Mouse (Mus musculus): ENCODE results near the gene Rapgef3. TPM values are rescaled to one million over a fixed set of nuclear protein-coding genes. Genes with fewer than 3 reads are reported as not detected.

Rapgef3 gene
- total and polyA plus RNA-seq, 3 experiments: 6.6 to 7.4 TPM; not detected in 1

GRCm38 (mm10) chr15:97794268-97794667 lies 26.5 kb upstream of the Rapgef3 start:
- H3K79me2 ChIP-seq (ENCODE audit: control insufficient read depth, insufficient read depth, low read length, poor library complexity): no peaks in the 10 kb centered on the region
- H3K9ac ChIP-seq (ENCODE audit: control insufficient read depth, low read depth, low read length, poor library complexity, severe bottlenecking): no peak overlapping the region
- peaks cover under 1 to 5% of the 10 kb centered on the region in 2 experiments; a peak in 2 of 4 replicates for H3K4me1 ChIP-seq (ENCODE audit: control insufficient read depth in 1 of 2, insufficient read depth in 2 of 2, low read length in 2 of 2)
- no peak overlapping the region for H3K4me3 ChIP-seq (ENCODE audit: control insufficient read depth in 1 of 2, insufficient read depth in 1 of 2, low read depth in 2 of 2, low read length in 2 of 2)
- DNase-seq (ENCODE audit: low read depth, low spot score): peak; percentile 63
- peaks cover 2 to 47% of the 10 kb centered on the region in 2 experiments; a peak in 3 of 4 replicates for H3K36me3 ChIP-seq (ENCODE audit: control insufficient read depth in 1 of 2, insufficient read depth in 2 of 2, low read length in 2 of 2)
- TF ChIP-seq SMC3 (IDR thresholded peaks at IDR 0.05; ENCODE audit: low read depth, low read length): peak; percentile 45; the same call in 1 of the 2 replicates
- peak; percentile 21 for TF ChIP-seq RAD21 (IDR thresholded peaks at IDR 0.05; ENCODE audit: low read depth, low read length)
- TF ChIP-seq ZKSCAN1 (IDR thresholded peaks at IDR 0.05; ENCODE audit: low read depth, low read length): 0 out of 2 replicates have a peak, but pooled peaks have one; percentile 44
- no peak for TF ChIP-seq E2F4 (IDR thresholded peaks at IDR 0.05; ENCODE audit: borderline replicate concordance, low read depth, low read length)
- peak in 1 of 2 experiments; percentile 19; a peak in 1 of 4 replicates for TF ChIP-seq POLR2A (IDR thresholded peaks at IDR 0.05; ENCODE audit: control insufficient read depth in 1 of 2, insufficient read depth in 1 of 2, low read depth in 1 of 2, low read length in 2 of 2, poor library complexity in 1 of 2)
- no peak for TF ChIP-seq ELF1 (IDR thresholded peaks at IDR 0.05; ENCODE audit: low read depth, low read length)
- no peak for TF ChIP-seq USF1 (IDR thresholded peaks at IDR 0.05; ENCODE audit: low read depth, low read length)
- TF ChIP-seq CTCF (IDR thresholded peaks at IDR 0.05 in 2 of 3, conservative IDR thresholded peaks at IDR 0.05 in 1 of 3; ENCODE audit: control insufficient read depth in 1 of 3, insufficient read depth in 1 of 3, low read depth in 2 of 3, low read length in 3 of 3, poor library complexity in 1 of 3, severe bottlenecking in 1 of 3): peak; percentile 67 to 92 (median 76)
- no peaks in the 10 kb centered on the region for H3K27me3 ChIP-seq (ENCODE audit: control insufficient read depth in 1 of 2, insufficient read depth in 2 of 2, low read length in 2 of 2)
- no peaks in the 10 kb centered on the region for H3K9me3 ChIP-seq (replicated peaks; ENCODE audit: insufficient read depth, low read length)
- H3K27ac ChIP-seq (ENCODE audit: control insufficient read depth, low read depth, low read length): no peak overlapping the region

GRCm38 (mm10) chr15:97793386-97794153 lies 25.8 kb upstream of the Rapgef3 start:
- Histone ChIP-seq H3K27ac (ENCODE audit: control insufficient read depth, low read depth, low read length) (no peak overlapping the region), H3K36me3 (ENCODE audit: control insufficient read depth in 1 of 2, insufficient read depth in 2 of 2, low read length in 2 of 2) (peaks cover 9 to 41% of the 10 kb centered on the region in 2 experiments), H3K79me2 (ENCODE audit: control insufficient read depth, insufficient read depth, low read length, poor library complexity) (no peaks in the 10 kb centered on the region), H3K4me3 (ENCODE audit: control insufficient read depth in 1 of 2, insufficient read depth in 1 of 2, low read depth in 2 of 2, low read length in 2 of 2) (no peak overlapping the region), H3K9ac (ENCODE audit: control insufficient read depth, low read depth, low read length, poor library complexity, severe bottlenecking) (no peak overlapping the region), H3K4me1 (ENCODE audit: control insufficient read depth in 1 of 2, insufficient read depth in 2 of 2, low read length in 2 of 2) (peaks cover 2 to 11% of the 10 kb centered on the region in 2 experiments; a peak in 2 of 4 replicates), H3K9me3 (replicated peaks; ENCODE audit: insufficient read depth, low read length) (no peaks in the 10 kb centered on the region), H3K27me3 (ENCODE audit: control insufficient read depth in 1 of 2, insufficient read depth in 2 of 2, low read length in 2 of 2) (no peaks in the 10 kb centered on the region)
- TF ChIP-seq MAFK (IDR thresholded peaks at IDR 0.05; ENCODE audit: borderline replicate concordance, low read depth, low read length) (no peak), GABPA (IDR thresholded peaks at IDR 0.05; ENCODE audit: low read depth, low read length) (no peak), ZMIZ1 (IDR thresholded peaks at IDR 0.05; ENCODE audit: low read depth, low read length) (0 out of 2 replicates have a peak, but pooled peaks have one; percentile 31), KAT2A (conservative IDR thresholded peaks at IDR 0.05; ENCODE audit: low read depth, low read length) (no peak)
- DNase-seq (ENCODE audit: low read depth, low spot score): peak; percentile 48

GRCm38 (mm10) chr15:97791126-97791700 lies 23.4 kb upstream of the Rapgef3 start:
- no peak overlapping the region for H3K9ac ChIP-seq (ENCODE audit: control insufficient read depth, low read depth, low read length, poor library complexity, severe bottlenecking)
- H3K36me3 ChIP-seq (ENCODE audit: control insufficient read depth in 1 of 2, insufficient read depth in 2 of 2, low read length in 2 of 2): peaks cover 21 to 32% of the 10 kb centered on the region in 2 experiments
- no peaks in the 10 kb centered on the region for H3K9me3 ChIP-seq (replicated peaks; ENCODE audit: insufficient read depth, low read length)
- peaks cover 10 to 34% of the 10 kb centered on the region in 2 experiments for H3K4me1 ChIP-seq (ENCODE audit: control insufficient read depth in 1 of 2, insufficient read depth in 2 of 2, low read length in 2 of 2)
- H3K4me3 ChIP-seq (ENCODE audit: control insufficient read depth in 1 of 2, insufficient read depth in 1 of 2, low read depth in 2 of 2, low read length in 2 of 2): no peak overlapping the region
- no peak overlapping the region for H3K27ac ChIP-seq (ENCODE audit: control insufficient read depth, low read depth, low read length)
- H3K79me2 ChIP-seq (ENCODE audit: control insufficient read depth, insufficient read depth, low read length, poor library complexity): peaks cover 11% of the 10 kb centered on the region
- DNase-seq (ENCODE audit: low read depth, low spot score): peak; percentile 50
- TF ChIP-seq POLR2AphosphoS5 (IDR thresholded peaks at IDR 0.05; ENCODE audit: borderline replicate concordance, low read depth, low read length): peak; percentile 83; the same call in 1 of the 2 replicates
- no peak for TF ChIP-seq HCFC1 (IDR thresholded peaks at IDR 0.05; ENCODE audit: low read depth, low read length)
- no peak for TF ChIP-seq ETS1 (IDR thresholded peaks at IDR 0.05; ENCODE audit: low read depth, low read length)
- no peak for TF ChIP-seq ELF1 (IDR thresholded peaks at IDR 0.05; ENCODE audit: low read depth, low read length)
- TF ChIP-seq CHD2 (IDR thresholded peaks at IDR 0.05; ENCODE audit: low read length): no peak
- peak in 1 of 2 experiments; percentile 57; a peak in 2 of 4 replicates for TF ChIP-seq POLR2A (IDR thresholded peaks at IDR 0.05; ENCODE audit: control insufficient read depth in 1 of 2, insufficient read depth in 1 of 2, low read depth in 1 of 2, low read length in 2 of 2, poor library complexity in 1 of 2)
- no peak for TF ChIP-seq MYB (IDR thresholded peaks at IDR 0.05; ENCODE audit: low read depth, low read length)
- no peaks in the 10 kb centered on the region for H3K27me3 ChIP-seq (ENCODE audit: control insufficient read depth in 1 of 2, insufficient read depth in 2 of 2, low read length in 2 of 2)

Data from MEL (cell line).